Mouse (Mus musculus): ENCODE measurements around the gene Wipi2. TPM values are rescaled to one million over a fixed set of nuclear protein-coding genes. Genes with fewer than 3 reads are reported as not detected.

Gene Wipi2
- total RNA-seq, 2 experiments from 2014 or later: 15.0 to 20.5 TPM

GRCm38 (mm10) chr5:142719897-142720296 is 92.4 kb downstream of the Wipi2 start:
- no peak for ATAC-seq (ENCODE audit: poor library complexity, severe bottlenecking)

Other genes with a start within 250 kb of the Wipi2 start
- gene Foxk1, start 226.2 kb upstream of the Wipi2 start, total RNA-seq (2015): 21.2 and 21.4 TPM in 2 replicates
- gene Foxk1, start 226.2 kb upstream of the Wipi2 start, total RNA-seq (2017): 14.5 and 19.0 TPM in 2 replicates
- gene Ap5z1, start 163.8 kb upstream of the Wipi2 start, total RNA-seq (2015): 10.3 and 10.7 TPM in 2 replicates
- gene Ap5z1, start 163.8 kb upstream of the Wipi2 start, total RNA-seq (2017): 9.3 and 10.0 TPM in 2 replicates
- not detected in 2 replicates for gene Papolb, start 97.6 kb upstream of the Wipi2 start, total RNA-seq (2015)
- gene Papolb, start 97.6 kb upstream of the Wipi2 start, total RNA-seq (2017): not detected in 2 replicates
- not detected in 2 replicates for gene Radil, start 76.6 kb upstream of the Wipi2 start, total RNA-seq (2015)
- not detected in 2 replicates for gene Radil, start 76.6 kb upstream of the Wipi2 start, total RNA-seq (2017)
- gene Mmd2, start 18.9 kb upstream of the Wipi2 start, total RNA-seq (2015): not detected in 2 replicates
- not detected in 2 replicates for gene Mmd2, start 18.9 kb upstream of the Wipi2 start, total RNA-seq (2017)
- gene Slc29a4, start 64.8 kb downstream of the Wipi2 start, total RNA-seq (2015): not detected in 2 replicates
- not detected in 2 replicates for gene Slc29a4, start 64.8 kb downstream of the Wipi2 start, total RNA-seq (2017)
- gene Tnrc18, start 190.0 kb downstream of the Wipi2 start, total RNA-seq (2015): 28.2 and 38.6 TPM in 2 replicates
- gene Tnrc18, start 190.0 kb downstream of the Wipi2 start, total RNA-seq (2017): 20.0 and 20.4 TPM in 2 replicates

Measured in megakaryocyte, adult 5-6 weeks (primary cell).